In genomic region chr19:32963983-32964382, GRCm38 (mm10) we compare ENCODE assay signal across 16 mouse cellular contexts.
DNase-seq lines count a peak whose midpoint lies in the region; ATAC-seq lines count a peak whose summit lies in the region.
"Had no signal": no experiment of that assay in that cellular context is flagged by ENCODE, and none has a peak within 500 bp of the region (broad histone marks: within the 10 kb centered on the region; RNA-seq: fewer than 3 reads in every experiment).

No protein-coding gene starts in this region.

- no peaks in the 10 kb centered on the region for H3K9me3 ChIP-seq in neural tube, embryonic 15.5 days (replicated peaks)
- no peaks in the 10 kb centered on the region for H3K9me3 ChIP-seq in forebrain, embryonic 12.5 days
- H3K9me3 ChIP-seq: liver, embryonic 12.5 days; midbrain, embryonic 12.5 days had no signal

- no peaks in the 10 kb centered on the region for H3K36me3 ChIP-seq in neural tube, embryonic 15.5 days
- H3K36me3 ChIP-seq in forebrain, embryonic 12.5 days (replicated peaks): no peaks in the 10 kb centered on the region
- H3K36me3 ChIP-seq: liver, embryonic 12.5 days; midbrain, embryonic 12.5 days had no signal

- 8% methylated on average over 1 of the region's 1 CpGs for WGBS in large intestine, adult 2 months
- 15% methylated on average over 1 of the region's 1 CpGs for WGBS in neural tube, embryonic 15.5 days
- 50% methylated on average over 1 of the region's 1 CpGs for WGBS in forebrain, embryonic 12.5 days

- no peak overlapping the region for H3K4me3 ChIP-seq in neural tube, embryonic 15.5 days (replicated peaks)
- H3K4me3 ChIP-seq in forebrain, embryonic 12.5 days (replicated peaks): no peak overlapping the region
- H3K4me3 ChIP-seq: liver, embryonic 12.5 days; midbrain, embryonic 12.5 days had no signal

- no peak overlapping the region for H3K9ac ChIP-seq in neural tube, embryonic 15.5 days (replicated peaks)
- H3K9ac ChIP-seq in forebrain, embryonic 12.5 days: no peak overlapping the region
- H3K9ac ChIP-seq: liver, embryonic 12.5 days; midbrain, embryonic 12.5 days had no signal

- ATAC-seq in neural tube, embryonic 15.5 days (ENCODE audit: low FRiP score): no peak
- no peak for ATAC-seq in forebrain, embryonic 12.5 days (ENCODE audit: low FRiP score)
- ATAC-seq: liver, embryonic 12.5 days had no signal

- H3K27me3 ChIP-seq in neural tube, embryonic 15.5 days (replicated peaks): no peaks in the 10 kb centered on the region
- H3K27me3 ChIP-seq in forebrain, embryonic 12.5 days: no peaks in the 10 kb centered on the region
- H3K27me3 ChIP-seq: liver, embryonic 12.5 days had no signal

- no peaks in the 10 kb centered on the region for H3K4me1 ChIP-seq in neural tube, embryonic 15.5 days
- no peaks in the 10 kb centered on the region; the same call in 1 of the 2 replicates for H3K4me1 ChIP-seq in forebrain, embryonic 12.5 days
- H3K4me1 ChIP-seq: midbrain, embryonic 12.5 days had no signal

- no peak overlapping the region for H3K27ac ChIP-seq in neural tube, embryonic 15.5 days (replicated peaks)
- H3K27ac ChIP-seq in forebrain, embryonic 12.5 days: no peak overlapping the region
- H3K27ac ChIP-seq: liver, embryonic 12.5 days; midbrain, embryonic 12.5 days had no signal

- H3K4me2 ChIP-seq in neural tube, embryonic 15.5 days: no peak overlapping the region
- H3K4me2 ChIP-seq in forebrain, embryonic 12.5 days: no peak overlapping the region
- H3K4me2 ChIP-seq: heart, embryonic 11.5 days; liver, embryonic 12.5 days; midbrain, embryonic 12.5 days had no signal

- peak; percentile 18 to 50 for DNase-seq in kidney, postnatal 36 days
- DNase-seq in kidney, postnatal 14 days: no peak
- peak; percentile 92 for DNase-seq in ZHBTc4 (ENCODE audit: low read depth, low spot score)
- DNase-seq in large intestine, adult 2 months (ENCODE audit: low read depth, low spot score): peak; percentile 90
- peak; percentile 45 for DNase-seq in thymus, postnatal 4 days
- no peak for DNase-seq in layer of hippocampus, postnatal 10 days (ENCODE audit: low spot score in 2 of 2)
- DNase-seq: cerebellum, adult 2 months; kidney, postnatal 10 days; lung, postnatal 10 days; retina, postnatal 1 day; spleen, adult 18-20 months had no signal

Comparison
In these comparisons a context has a peak if more than half of its experiments do, and no peak if none do; other contexts are left out.
1. DNase-seq: peak in kidney, postnatal 36 days (2 of 2), ZHBTc4 (single experiment), large intestine, adult 2 months (single experiment) and thymus, postnatal 4 days (single experiment); none in kidney, postnatal 14 days (single experiment) and layer of hippocampus, postnatal 10 days (0 of 2).